Mouse (Mus musculus) small intestine, adult 2 months (tissue): ENCODE results near the gene Acaa1b. TPM values are rescaled to one million over a fixed set of nuclear protein-coding genes. Genes with fewer than 3 reads are reported as not detected.

Source experiments
- H3K27ac ChIP-seq: fragments of 200-500 bp; 2 replicates; pipeline ENCODE4 v1.5.1; 2012; ENCODE audit warnings: low read depth, low read length, control low read depth, inconsistent platforms; ENCODE audit not compliant: insufficient read depth
- H3K27me3 ChIP-seq: fragments of 200-500 bp; 2 replicates; pipeline ENCODE4 v1.6.1; 2012; ENCODE audit warnings: mild to moderate bottlenecking, moderate library complexity, low read length, inconsistent platforms; ENCODE audit not compliant: control insufficient read depth, insufficient read depth
- H3K36me3 ChIP-seq: fragments of 200-500 bp; 2 replicates; pipeline ENCODE4 v1.6.1; 2012; ENCODE audit warnings: mild to moderate bottlenecking, low read length, control low read depth, inconsistent platforms; ENCODE audit not compliant: control insufficient read depth, insufficient read depth
- H3K4me1 ChIP-seq: fragments of 200-500 bp; 2 replicates; pipeline ENCODE4 v1.6.1; 2012; ENCODE audit warnings: low read length, inconsistent platforms, mixed read lengths; ENCODE audit not compliant: control insufficient read depth, insufficient read depth, insufficient read length
- H3K4me3 ChIP-seq: fragments of 200-500 bp; 2 replicates; pipeline ENCODE4 v1.5.1; 2012; ENCODE audit warnings: low read depth, mild to moderate bottlenecking, control low read depth, inconsistent platforms, low read length, moderate library complexity
- CTCF ChIP-seq: fragments of 200-500 bp; IDR thresholded peaks from 2 replicates; pipeline ENCODE4 v1.5.1; 2012; ENCODE audit warnings: low read depth, mild to moderate bottlenecking, control low read depth, inconsistent platforms, low read length, moderate library complexity, mixed read lengths; ENCODE audit not compliant: insufficient replicate concordance, insufficient read length; ENCODE audit errors: extremely low read depth
- POLR2A ChIP-seq: fragments of 200-500 bp; IDR thresholded peaks from 2 replicates; pipeline ENCODE4 v1.6.1; 2012; ENCODE audit warnings: low read depth, mild to moderate bottlenecking, control low read depth, inconsistent platforms, low read length, moderate library complexity
- WGBS: fragments of 180-500 bp; shearing (Covaris S2); methylation state at CpG from one replicate; pipeline ENCODE4 v1.1.7; 2018; 5-methylcytosine and 5-hydroxymethylcytosine counted together
- polyA plus RNA-seq: library from polyadenylated mRNA; depleted of rRNA; stranded (reverse); fragments of >200 nt; gene quantifications from 2 replicates; pipeline ENCODE4 v1.2.3, GENCODE M21; 2012

Gene Acaa1b
- polyA plus RNA-seq, 1 experiment: 15.8 TPM

DNA sequence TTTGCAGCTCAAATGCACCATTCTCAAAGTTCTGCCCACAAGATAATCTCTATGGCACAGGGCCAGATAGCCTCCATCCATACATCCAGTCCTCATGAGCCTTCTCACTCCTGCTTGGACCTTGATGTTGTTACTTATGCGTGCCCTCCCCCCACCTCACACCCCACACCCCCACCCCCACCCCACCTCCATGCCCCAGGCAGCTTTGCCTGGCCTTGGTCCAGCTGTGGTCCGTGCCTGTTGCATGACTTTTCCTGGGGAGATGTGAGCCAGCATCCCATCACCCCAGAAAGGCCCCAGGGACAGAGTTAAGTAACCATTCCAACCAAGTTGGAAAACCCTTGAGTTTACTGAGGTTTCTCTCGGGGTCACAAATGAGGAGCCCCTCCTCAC, 36.7 kb downstream of the Acaa1b start:
- H3K4me1 ChIP-seq: no peaks in the 10 kb centered on the region
- WGBS: 54% methylated on average over 3 of the region's 3 CpGs
- no peak for TF ChIP-seq CTCF
- no peak for TF ChIP-seq POLR2A
- H3K27me3 ChIP-seq: no peaks in the 10 kb centered on the region
- H3K27ac ChIP-seq: no peak overlapping the region
- no peaks in the 10 kb centered on the region for H3K36me3 ChIP-seq
- H3K4me3 ChIP-seq: no peak overlapping the region

DNA sequence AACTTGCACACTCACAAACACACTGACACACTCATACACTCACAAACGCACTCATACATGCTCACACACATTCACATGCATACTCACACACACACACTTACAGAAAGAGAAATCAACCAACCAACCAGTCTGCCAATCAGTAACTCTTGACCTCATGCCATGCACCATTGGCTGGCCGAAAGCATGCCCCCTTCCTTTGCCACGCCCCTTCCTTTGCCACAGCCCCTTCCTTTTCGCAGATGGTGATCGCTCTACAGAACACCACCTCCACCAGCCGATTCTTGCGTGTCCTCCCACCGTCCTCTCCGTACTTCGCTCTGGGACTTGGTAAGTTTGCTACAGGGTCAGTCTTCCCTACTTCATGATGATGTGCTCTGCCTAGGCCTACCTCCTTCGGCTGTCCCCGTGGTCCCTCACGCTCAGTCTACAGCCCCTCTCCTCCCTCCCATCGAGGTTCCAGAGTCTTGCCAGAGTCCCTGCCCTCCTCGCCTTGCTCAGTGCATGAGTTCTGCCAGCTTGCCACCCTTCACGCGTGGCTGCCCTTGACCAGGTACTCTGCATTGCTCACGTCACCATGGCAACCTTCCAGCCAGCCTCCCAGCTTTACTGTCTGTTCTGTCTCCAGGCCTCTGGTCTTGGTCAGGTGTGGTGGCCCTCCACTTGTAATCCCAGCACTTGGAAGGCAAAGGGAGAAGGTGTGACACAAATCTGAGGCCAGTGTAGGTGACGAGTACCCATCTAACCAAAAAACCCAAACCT, 37.3 kb downstream of the Acaa1b start:
- 86% methylated on average over 19 of the region's 19 CpGs for WGBS
- Histone ChIP-seq H3K36me3 (no peaks in the 10 kb centered on the region), H3K4me3 (no peak overlapping the region), H3K27ac (no peak overlapping the region), H3K27me3 (no peaks in the 10 kb centered on the region), H3K4me1 (no peaks in the 10 kb centered on the region)
- TF ChIP-seq CTCF (no peak), POLR2A (no peak)

DNA sequence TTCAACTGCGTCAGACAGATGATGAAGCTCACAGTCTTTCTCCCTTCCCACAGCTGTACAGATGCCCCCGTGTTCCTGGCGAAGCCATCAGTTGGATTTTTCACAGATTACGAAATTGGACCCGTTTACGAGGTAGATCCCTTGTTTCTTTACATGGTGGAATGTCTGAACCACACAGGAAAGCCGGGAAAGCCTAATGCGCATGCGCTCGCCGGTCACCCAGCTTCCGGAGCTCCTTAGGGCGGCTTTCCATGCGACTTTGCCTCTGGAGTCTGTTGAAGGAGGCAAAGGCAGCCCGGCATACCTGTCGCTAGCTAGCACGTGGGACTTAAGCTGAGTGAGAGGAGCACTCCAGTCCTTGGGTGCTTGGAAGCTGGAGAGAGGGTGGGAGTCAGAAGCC, 42.0 kb downstream of the Acaa1b start:
- Histone ChIP-seq H3K27ac (no peak overlapping the region), H3K27me3 (no peaks in the 10 kb centered on the region), H3K36me3 (no peaks in the 10 kb centered on the region), H3K4me3 (no peak overlapping the region), H3K4me1 (no peaks in the 10 kb centered on the region)
- WGBS: 82% methylated on average over 17 of the region's 17 CpGs
- TF ChIP-seq CTCF: no peak

DNA sequence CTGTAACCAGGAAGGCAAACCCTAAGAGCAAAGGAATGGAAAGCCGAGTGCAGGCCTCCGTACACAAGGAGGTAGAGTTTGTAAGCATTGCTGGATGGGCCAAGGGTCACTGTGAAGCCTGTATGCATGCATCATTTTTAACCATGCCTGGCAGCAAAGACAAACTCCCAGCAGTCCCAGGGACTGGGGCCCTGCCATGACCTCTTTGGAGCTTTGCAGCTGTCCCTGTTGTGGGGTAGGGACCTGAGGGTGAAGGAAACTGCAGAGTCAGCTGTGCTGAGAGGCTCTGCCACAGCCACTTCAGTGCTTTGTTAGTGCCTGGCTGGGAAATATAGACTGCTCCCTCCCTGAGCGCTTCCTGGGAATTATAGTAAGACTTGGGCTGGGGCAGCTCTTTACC, 46.3 kb downstream of the Acaa1b start:
- Histone ChIP-seq H3K4me3 (no peak overlapping the region), H3K27ac (no peak overlapping the region), H3K27me3 (no peaks in the 10 kb centered on the region), H3K4me1 (no peaks in the 10 kb centered on the region), H3K36me3 (no peaks in the 10 kb centered on the region)
- TF ChIP-seq POLR2A (no peak), CTCF (no peak)
- 56% methylated on average over 3 of the region's 3 CpGs for WGBS

DNA sequence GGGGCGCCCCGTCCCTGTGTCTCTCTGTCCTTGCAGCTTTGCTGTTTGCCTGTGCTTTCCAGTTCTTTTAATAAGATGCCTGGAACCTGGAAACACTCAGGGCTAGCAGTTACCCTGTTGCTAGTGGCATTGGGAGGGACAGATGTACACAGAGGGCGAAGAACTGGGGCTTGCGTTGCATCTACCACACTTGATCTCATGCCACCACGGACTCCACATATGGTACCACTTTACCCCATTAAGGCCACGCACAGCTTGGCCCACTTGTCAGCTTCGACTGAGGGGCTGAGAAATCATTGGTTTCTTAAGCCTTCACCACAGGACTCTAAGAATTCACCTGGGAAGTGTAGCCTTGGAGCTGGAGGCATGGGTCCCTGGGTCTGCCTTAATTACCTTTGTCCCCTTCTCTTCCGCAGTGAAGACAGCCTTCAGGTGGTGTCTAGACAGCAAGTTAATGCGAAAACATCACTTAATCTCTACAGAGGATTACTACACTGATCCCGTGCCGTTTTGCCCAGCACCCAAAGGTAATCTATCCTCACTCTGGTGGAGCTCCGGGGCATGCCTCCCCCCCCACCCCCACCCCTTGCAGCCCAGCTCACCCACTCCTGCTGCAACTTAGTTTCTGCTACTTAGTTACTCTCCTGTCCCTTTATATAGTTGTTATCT, 47.1 kb downstream of the Acaa1b start:
- Histone ChIP-seq H3K4me3 (no peak overlapping the region), H3K27me3 (no peaks in the 10 kb centered on the region), H3K27ac (no peak overlapping the region), H3K36me3 (no peaks in the 10 kb centered on the region), H3K4me1 (no peaks in the 10 kb centered on the region)
- TF ChIP-seq CTCF (no peak), POLR2A (no peak)
- 67% methylated on average over 12 of the region's 12 CpGs for WGBS

DNA sequence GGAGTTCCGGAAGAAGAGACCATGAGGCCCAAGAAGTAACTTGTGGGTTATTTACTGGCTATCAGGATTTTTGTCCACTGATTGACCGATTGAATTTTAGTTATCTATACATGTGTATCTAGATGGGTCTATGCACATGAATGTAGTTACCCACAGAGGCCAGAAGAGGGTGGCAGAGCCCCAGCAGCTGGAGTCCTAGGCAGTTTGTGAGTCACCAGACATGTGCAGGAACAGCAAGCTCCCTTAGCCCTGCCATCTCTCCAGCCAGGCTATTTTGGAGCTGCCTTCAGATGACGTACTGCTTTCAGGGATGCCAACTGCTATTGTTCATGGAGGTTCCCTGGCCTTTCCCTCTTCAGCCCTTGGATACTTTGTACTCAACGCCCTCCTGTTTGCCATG, 49.3 kb downstream of the Acaa1b start:
- Histone ChIP-seq H3K36me3 (no peaks in the 10 kb centered on the region), H3K27me3 (no peaks in the 10 kb centered on the region), H3K4me1 (peaks cover 4% of the 10 kb centered on the region; the same call in 1 of the 2 replicates), H3K27ac (no peak overlapping the region), H3K4me3 (no peak overlapping the region)
- 90% methylated on average over 4 of the region's 4 CpGs for WGBS
- TF ChIP-seq POLR2A (no peak), CTCF (peak; percentile 49; the same call in 1 of the 2 replicates)

DNA sequence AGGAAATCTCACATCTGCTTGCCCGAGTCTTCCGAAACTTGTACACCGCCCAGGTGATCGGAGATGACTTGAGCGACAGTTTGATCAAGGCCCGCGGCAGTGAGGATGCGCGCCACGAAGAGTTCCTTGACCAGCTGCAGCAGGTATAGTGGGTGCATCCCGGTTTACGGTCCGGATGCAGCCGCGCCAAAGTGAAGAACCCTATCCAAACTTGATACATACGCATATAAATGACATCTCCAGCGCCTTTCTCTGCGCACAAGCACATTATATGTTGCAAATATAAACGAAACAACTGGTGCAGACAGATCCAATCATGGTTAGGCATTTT, 54.1 kb downstream of the Acaa1b start:
- Histone ChIP-seq H3K36me3 (no peaks in the 10 kb centered on the region), H3K27me3 (no peaks in the 10 kb centered on the region), H3K27ac (no peak overlapping the region), H3K4me3 (peak overlapping the region; percentile 70), H3K4me1 (peaks cover 5% of the 10 kb centered on the region; the same call in 1 of the 2 replicates)
- TF ChIP-seq CTCF (no peak), POLR2A (no peak)
- WGBS: 3% methylated on average over 19 of the region's 19 CpGs
